Mouse (Mus musculus) neural tube, embryonic 15.5 days (tissue): Measurements from ENCODE around the gene Anp32e. TPM values are rescaled to one million over a fixed set of nuclear protein-coding genes. Genes with fewer than 3 reads are reported as not detected.

Experiments
- ATAC-seq: fragments of 200-750 bp; cut with Nextera tagmentation; 2 replicates; pipeline ENCODE4 v1.8.0; 2017; ENCODE audit warnings: mild to moderate bottlenecking, moderate TSS enrichment, moderate library complexity; ENCODE audit not compliant: low FRiP score
- H3K27ac ChIP-seq: fragments of 300-500 bp; sonication (generic); replicated peaks from 2 replicates; pipeline ENCODE4 v1.5.1; 2015; ENCODE audit warnings: mild to moderate bottlenecking, inconsistent platforms
- H3K27me3 ChIP-seq: fragments of 300-500 bp; sonication (generic); replicated peaks from 2 replicates; pipeline ENCODE4 v1.6.1; 2015; ENCODE audit warnings: inconsistent platforms
- H3K36me3 ChIP-seq: fragments of 300-500 bp; sonication (generic); 2 replicates; pipeline ENCODE4 v1.6.1; 2015; ENCODE audit warnings: inconsistent platforms
- H3K4me1 ChIP-seq: fragments of 300-500 bp; sonication (generic); 2 replicates; pipeline ENCODE4 v1.6.1; 2015; ENCODE audit warnings: inconsistent platforms
- H3K4me2 ChIP-seq: fragments of 300-500 bp; sonication (generic); 2 replicates; pipeline ENCODE4 v1.6.1; 2015; ENCODE audit warnings: inconsistent platforms, mild to moderate bottlenecking, moderate library complexity
- H3K4me3 ChIP-seq: fragments of 300-500 bp; sonication (generic); replicated peaks from 2 replicates; pipeline ENCODE4 v1.5.1; 2015; ENCODE audit warnings: mild to moderate bottlenecking, inconsistent platforms
- H3K9ac ChIP-seq: fragments of 300-500 bp; sonication (generic); replicated peaks from 2 replicates; pipeline ENCODE4 v1.6.1; 2015; ENCODE audit warnings: mild to moderate bottlenecking, inconsistent platforms
- H3K9me3 ChIP-seq: fragments of 300-500 bp; sonication (generic); replicated peaks from 2 replicates; pipeline ENCODE4 v1.6.1; 2016; ENCODE audit warnings: inconsistent platforms
- WGBS: fragments of 180-500 bp; shearing (Covaris S2); methylation state at CpG from one replicate; pipeline ENCODE4 v1.1.7; 2015; ENCODE audit warnings: mixed read lengths; 5-methylcytosine and 5-hydroxymethylcytosine counted together
- polyA plus RNA-seq: library from polyadenylated mRNA; unstranded; fragments of >200 nt; fragmentation: Nextera tagmentation; extraction: Ambion mirVana; gene quantifications from 2 replicates; pipeline ENCODE4 v1.2.1, GENCODE M21; 2015

The Anp32e gene
- polyA plus RNA-seq, 1 experiment from 2014 or later, result 99.6 TPM

- H3K36me3 ChIP-seq, result peaks cover 33% of the 10 kb centered on the region
- no peaks in the 10 kb centered on the region for H3K27me3 ChIP-seq
- peak overlapping the region; percentile 91 for H3K27ac ChIP-seq
- H3K4me3 ChIP-seq, result peak overlapping the region; percentile 20
- WGBS, result 3% methylated on average over 12 of the region's 12 CpGs
- no peaks in the 10 kb centered on the region for H3K9me3 ChIP-seq
- H3K4me2 ChIP-seq, result peak overlapping the region; percentile 52
- H3K9ac ChIP-seq, result peak overlapping the region; percentile 38
- H3K4me1 ChIP-seq, result peaks cover 25% of the 10 kb centered on the region
- peak; percentile 92 for ATAC-seq
Measured at GRCm38 (mm10) chr3:95985209-95986000, 56.4 kb downstream of the Anp32e start.

GRCm38 (mm10) chr3:95986001-95986622, 57.1 kb downstream of the Anp32e start:
- Histone ChIP-seq H3K9ac (peak overlapping the region; percentile 38), H3K4me3 (peak overlapping the region; percentile 20), H3K27me3 (no peaks in the 10 kb centered on the region), H3K9me3 (no peaks in the 10 kb centered on the region), H3K27ac (peak overlapping the region; percentile 91), H3K36me3 (peaks cover 40% of the 10 kb centered on the region), H3K4me2 (peak overlapping the region; percentile 52), H3K4me1 (peaks cover 25% of the 10 kb centered on the region)
- WGBS, result 3% methylated on average over 21 of the region's 21 CpGs
- peak; percentile 18; the same call in 1 of the 2 replicates for ATAC-seq

GRCm38 (mm10) chr3:95986984-95987383, 57.9 kb downstream of the Anp32e start:
- Histone ChIP-seq H3K27me3 (no peaks in the 10 kb centered on the region), H3K4me3 (no peak overlapping the region), H3K4me1 (peaks cover 27% of the 10 kb centered on the region), H3K4me2 (no peak overlapping the region), H3K9ac (no peak overlapping the region), H3K27ac (peak overlapping the region; percentile 91), H3K9me3 (no peaks in the 10 kb centered on the region), H3K36me3 (peaks cover 48% of the 10 kb centered on the region)
- WGBS, result 67% methylated on average over 4 of the region's 4 CpGs
- ATAC-seq, result no peak

- H3K9me3 ChIP-seq, result no peaks in the 10 kb centered on the region
- no peaks in the 10 kb centered on the region for H3K27me3 ChIP-seq
- peaks cover 33% of the 10 kb centered on the region for H3K4me1 ChIP-seq
- ATAC-seq, result no peak
- no peak overlapping the region for H3K4me3 ChIP-seq
- H3K4me2 ChIP-seq, result no peak overlapping the region
- no peak overlapping the region for H3K9ac ChIP-seq
- 0 out of 2 replicates have a peak overlapping the region, but pooled peaks have one; percentile 28 for H3K27ac ChIP-seq
- 86% methylated on average over 6 of the region's 6 CpGs for WGBS
- peaks cover 53% of the 10 kb centered on the region for H3K36me3 ChIP-seq
Measured at GRCm38 (mm10) chr3:95987386-95988110, 58.5 kb downstream of the Anp32e start.

GRCm38 (mm10) chr3:95988138-95988537, 59.1 kb downstream of the Anp32e start:
- Histone ChIP-seq H3K4me1 (peaks cover 39% of the 10 kb centered on the region), H3K9me3 (no peaks in the 10 kb centered on the region), H3K4me3 (no peak overlapping the region), H3K4me2 (no peak overlapping the region), H3K27ac (0 out of 2 replicates have a peak overlapping the region, but pooled peaks have one; percentile 13), H3K27me3 (no peaks in the 10 kb centered on the region), H3K36me3 (peaks cover 55% of the 10 kb centered on the region), H3K9ac (no peak overlapping the region)
- 100% methylated on average over 1 of the region's 1 CpGs for WGBS
- ATAC-seq, result no peak

- no peak overlapping the region for H3K9ac ChIP-seq
- ATAC-seq, result no peak
- H3K9me3 ChIP-seq, result no peaks in the 10 kb centered on the region
- WGBS, result 56% methylated on average over 10 of the region's 10 CpGs
- H3K27ac ChIP-seq, result peak overlapping the region; percentile 38; the same call in 1 of the 2 replicates
- H3K36me3 ChIP-seq, result peaks cover 55% of the 10 kb centered on the region
- no peak overlapping the region for H3K4me2 ChIP-seq
- no peak overlapping the region for H3K4me3 ChIP-seq
- no peaks in the 10 kb centered on the region for H3K27me3 ChIP-seq
- H3K4me1 ChIP-seq, result peaks cover 47% of the 10 kb centered on the region
Measured at GRCm38 (mm10) chr3:95988969-95989368, 59.9 kb downstream of the Anp32e start.

GRCm38 (mm10) chr3:95990413-95990941, 61.4 kb downstream of the Anp32e start:
- no peak for ATAC-seq
- H3K9ac ChIP-seq, result no peak overlapping the region
- H3K27ac ChIP-seq, result no peak overlapping the region
- no peak overlapping the region for H3K4me3 ChIP-seq
- WGBS, result 91% methylated on average over 12 of the region's 12 CpGs
- peaks cover 44% of the 10 kb centered on the region for H3K4me1 ChIP-seq
- H3K27me3 ChIP-seq, result no peaks in the 10 kb centered on the region
- no peaks in the 10 kb centered on the region for H3K9me3 ChIP-seq
- H3K4me2 ChIP-seq, result no peak overlapping the region
- peaks cover 55% of the 10 kb centered on the region for H3K36me3 ChIP-seq

GRCm38 (mm10) chr3:95992990-95993603, 64.1 kb downstream of the Anp32e start:
- ATAC-seq, result no peak

GRCm38 (mm10) chr3:95993881-95994280, 64.8 kb downstream of the Anp32e start:
- Histone ChIP-seq H3K36me3 (peaks cover 38% of the 10 kb centered on the region), H3K9me3 (no peaks in the 10 kb centered on the region), H3K27me3 (no peaks in the 10 kb centered on the region), H3K4me1 (peaks cover 43% of the 10 kb centered on the region), H3K9ac (peak overlapping the region; percentile 96), H3K27ac (peak overlapping the region; percentile 98), H3K4me2 (peak overlapping the region; percentile 77), H3K4me3 (peak overlapping the region; percentile 80)
- no peak for ATAC-seq
- WGBS, result 22% methylated on average over 4 of the region's 4 CpGs

More at GRCm38 (mm10) chr3:95992990-95993603, 64.1 kb downstream of the Anp32e start:
- Histone ChIP-seq H3K9ac (peak overlapping the region; percentile 96), H3K9me3 (no peaks in the 10 kb centered on the region), H3K27me3 (no peaks in the 10 kb centered on the region), H3K4me3 (peak overlapping the region; percentile 80), H3K27ac (peak overlapping the region; percentile 98), H3K36me3 (peaks cover 46% of the 10 kb centered on the region), H3K4me1 (peaks cover 43% of the 10 kb centered on the region), H3K4me2 (peak overlapping the region; percentile 77)
- WGBS, result 26% methylated on average over 5 of the region's 5 CpGs

GRCm38 (mm10) chr3:95994381-95994846, 65.4 kb downstream of the Anp32e start:
- Histone ChIP-seq H3K4me1 (peaks cover 43% of the 10 kb centered on the region), H3K9ac (peak overlapping the region; percentile 96)
- WGBS, result 5% methylated on average over 6 of the region's 6 CpGs

More at GRCm38 (mm10) chr3:95994381-95994846, 65.4 kb downstream of the Anp32e start:
- no peak for ATAC-seq
- Histone ChIP-seq H3K27me3 (no peaks in the 10 kb centered on the region), H3K4me2 (peak overlapping the region; percentile 77), H3K9me3 (no peaks in the 10 kb centered on the region), H3K27ac (peak overlapping the region; percentile 98), H3K36me3 (peaks cover 33% of the 10 kb centered on the region), H3K4me3 (peak overlapping the region; percentile 80)
